Mouse (Mus musculus) lung, postnatal 0 days (tissue): Measurements from ENCODE around the gene Gale.

Source experiments
- CTCF ChIP-seq: IDR thresholded peaks from 2 replicates; pipeline ENCODE4 v1.5.1; 2016; ENCODE audit warnings: antibody characterized with exemption, mild to moderate bottlenecking
- EP300 ChIP-seq: IDR thresholded peaks from 2 replicates; pipeline ENCODE4 v1.6.1; 2016; ENCODE audit warnings: antibody characterized with exemption, mild to moderate bottlenecking, control low read depth

GRCm38 (mm10) chr4:135986301-135986942 lies 22.9 kb downstream of the Gale start:
- TF ChIP-seq CTCF = no peak
- no peak for TF ChIP-seq EP300
